Mouse (Mus musculus) limb, embryonic 10.5 days (tissue): Measurements from ENCODE around the gene Plp2. TPM values are rescaled to one million over a fixed set of nuclear protein-coding genes. Genes with fewer than 3 reads are reported as not detected.

Source experiments
- DNase-seq: peaks from one replicate; pipeline ENCODE4 v3.0.0-alpha.2; 2017; ENCODE audit warnings: low spot score
- H3K27ac ChIP-seq: fragments of 300-500 bp; sonication (generic); 2 replicates; pipeline ENCODE4 v1.5.1; 2016; ENCODE audit warnings: mild to moderate bottlenecking
- H3K27me3 ChIP-seq: fragments of 300-500 bp; sonication (generic); 2 replicates; pipeline ENCODE4 v1.6.1; 2016; ENCODE audit warnings: low read depth, mild to moderate bottlenecking; ENCODE audit not compliant: poor library complexity, severe bottlenecking
- H3K36me3 ChIP-seq: fragments of 300-500 bp; sonication (generic); 2 replicates; pipeline ENCODE4 v1.6.1; 2016; ENCODE audit warnings: mild to moderate bottlenecking, moderate library complexity
- H3K4me1 ChIP-seq: fragments of 300-500 bp; sonication (generic); 2 replicates; pipeline ENCODE4 v1.6.1; 2016
- H3K4me3 ChIP-seq: fragments of 300-500 bp; sonication (generic); 2 replicates; pipeline ENCODE4 v1.5.1; 2016; ENCODE audit warnings: mild to moderate bottlenecking, moderate library complexity
- H3K9me3 ChIP-seq: fragments of 300-500 bp; sonication (generic); replicated peaks from 2 replicates; pipeline ENCODE4 v1.6.1; 2016; ENCODE audit warnings: mild to moderate bottlenecking
- WGBS: fragments of 180-500 bp; shearing (Covaris S2); methylation state at CpG from one replicate; pipeline ENCODE4 v1.1.7; 2016; 5-methylcytosine and 5-hydroxymethylcytosine counted together
- polyA plus RNA-seq: library from polyadenylated mRNA; unstranded; fragments of >200 nt; fragmentation: Nextera tagmentation; extraction: Ambion mirVana; gene quantifications from 2 replicates; pipeline ENCODE4 v1.2.1, GENCODE M21; 2016

Gene Plp2
- polyA plus RNA-seq, 1 experiment from 2014 or later = 77.7 TPM

- H3K9me3 ChIP-seq = no peaks in the 10 kb centered on the region
- peak overlapping the region; percentile 55 for H3K4me3 ChIP-seq
- H3K27me3 ChIP-seq = no peaks in the 10 kb centered on the region
- H3K27ac ChIP-seq = peak overlapping the region; percentile 85
- peak; percentile 53 for DNase-seq
- H3K36me3 ChIP-seq = no peaks in the 10 kb centered on the region
- WGBS = 17% methylated on average over 14 of the region's 15 CpGs
- H3K4me1 ChIP-seq = peaks cover 27% of the 10 kb centered on the region
These were observed 13.0 kb downstream of the Plp2 start for GRCm38 (mm10) chrX:7658031-7658784.

- H3K4me3 ChIP-seq = peak within 1 kb of the TSS; percentile 55
- 5% methylated on average over 26 of the region's 26 CpGs for WGBS
- H3K36me3 ChIP-seq = no peaks in the 10 kb centered on the region
- DNase-seq = peak; percentile 40
- peak within 1 kb of the TSS; percentile 85 for H3K27ac ChIP-seq
- no peaks in the 10 kb centered on the region for H3K27me3 ChIP-seq
- H3K9me3 ChIP-seq = no peaks in the 10 kb centered on the region
- peaks cover 27% of the 10 kb centered on the region for H3K4me1 ChIP-seq
These were observed 14.0 kb downstream of the Plp2 start, which contains the start of gene Prickle3 for GRCm38 (mm10) chrX:7657221-7657639. Gene Prickle3 (plus strand): TSS chrX:7657260.

- H3K27ac ChIP-seq = peak overlapping the region; percentile 88
- no peaks in the 10 kb centered on the region for H3K27me3 ChIP-seq
- H3K9me3 ChIP-seq = no peaks in the 10 kb centered on the region
- H3K4me3 ChIP-seq = peak overlapping the region; percentile 60
- no peaks in the 10 kb centered on the region for H3K36me3 ChIP-seq
- 0 out of 2 replicates have a peak, but pooled peaks cover 3% of the 10 kb centered on the region for H3K4me1 ChIP-seq
- DNase-seq = peak; percentile 67
- 9% methylated on average over 25 of the region's 25 CpGs for WGBS
These were observed 22.4 kb downstream of the Plp2 start for GRCm38 (mm10) chrX:7648671-7649304.

- 0 out of 2 replicates have a peak, but pooled peaks cover 3% of the 10 kb centered on the region for H3K4me1 ChIP-seq
- WGBS = 11% methylated on average over 5 of the region's 5 CpGs
- H3K9me3 ChIP-seq = no peaks in the 10 kb centered on the region
- no peaks in the 10 kb centered on the region for H3K36me3 ChIP-seq
- H3K27me3 ChIP-seq = peaks cover 12% of the 10 kb centered on the region
- DNase-seq = peak; percentile 78
- no peak overlapping the region for H3K4me3 ChIP-seq
- H3K27ac ChIP-seq = no peak overlapping the region
These were observed 25.8 kb downstream of the Plp2 start for GRCm38 (mm10) chrX:7645349-7645748.

- H3K27ac ChIP-seq = no peak overlapping the region
- H3K27me3 ChIP-seq = peaks cover 30% of the 10 kb centered on the region
- WGBS = 26% methylated on average over 11 of the region's 12 CpGs
- H3K4me3 ChIP-seq = no peak overlapping the region
- no peak for DNase-seq
- H3K9me3 ChIP-seq = no peaks in the 10 kb centered on the region; the same call in 1 of the 2 replicates
- no peaks in the 10 kb centered on the region for H3K36me3 ChIP-seq
- H3K4me1 ChIP-seq = peaks cover 8% of the 10 kb centered on the region
These were observed 30.4 kb downstream of the Plp2 start for GRCm38 (mm10) chrX:7640785-7641184.

GRCm38 (mm10) chrX:7639536-7640325, 31.5 kb downstream of the Plp2 start:
- Histone ChIP-seq H3K4me1 (peaks cover 8% of the 10 kb centered on the region), H3K9me3 (no peaks in the 10 kb centered on the region; the same call in 1 of the 2 replicates), H3K4me3 (no peak overlapping the region; the same call in 1 of the 2 replicates), H3K27me3 (peaks cover 30% of the 10 kb centered on the region), H3K27ac (no peak overlapping the region), H3K36me3 (no peaks in the 10 kb centered on the region)
- DNase-seq = no peak
- 13% methylated on average over 13 of the region's 13 CpGs for WGBS

GRCm38 (mm10) chrX:7638401-7639091, 32.6 kb downstream of the Plp2 start, which contains the start of gene Syp:
Gene Syp (plus strand): TSS chrX:7638471.
- no peaks in the 10 kb centered on the region; the same call in 1 of the 2 replicates for H3K9me3 ChIP-seq
- H3K36me3 ChIP-seq = no peaks in the 10 kb centered on the region
- H3K4me3 ChIP-seq = peak within 1 kb of the TSS; percentile 45
- H3K4me1 ChIP-seq = peaks cover 8% of the 10 kb centered on the region
- H3K27ac ChIP-seq = no peak within 1 kb of the TSS
- 8% methylated on average over 42 of the region's 42 CpGs for WGBS
- DNase-seq = peak; percentile 90
- H3K27me3 ChIP-seq = peaks cover 30% of the 10 kb centered on the region

GRCm38 (mm10) chrX:7635101-7635500, 36.1 kb downstream of the Plp2 start:
- Histone ChIP-seq H3K27ac (no peak overlapping the region), H3K27me3 (peaks cover 17% of the 10 kb centered on the region), H3K4me3 (no peak overlapping the region), H3K4me1 (peaks cover 8% of the 10 kb centered on the region), H3K36me3 (no peaks in the 10 kb centered on the region), H3K9me3 (no peaks in the 10 kb centered on the region; the same call in 1 of the 2 replicates)
- no peak for DNase-seq
- 68% methylated on average over 3 of the region's 3 CpGs for WGBS

GRCm38 (mm10) chrX:7632560-7632959, 38.6 kb downstream of the Plp2 start:
- no peak overlapping the region for H3K27ac ChIP-seq
- no peaks in the 10 kb centered on the region for H3K27me3 ChIP-seq
- no peaks in the 10 kb centered on the region for H3K9me3 ChIP-seq
- H3K4me1 ChIP-seq = no peaks in the 10 kb centered on the region
- H3K4me3 ChIP-seq = no peak overlapping the region
- no peaks in the 10 kb centered on the region for H3K36me3 ChIP-seq
- WGBS = 94% methylated on average over 6 of the region's 6 CpGs
- no peak for DNase-seq

Other genes with a start within 250 kb of the Plp2 start
- 0.05 and 0.06 TPM in 2 replicates for gene Foxp3, start 97.7 kb downstream of the Plp2 start, polyA plus RNA-seq
- gene Ppp1r3f, start 97.1 kb downstream of the Plp2 start, polyA plus RNA-seq = 1.3 and 1.5 TPM in 2 replicates
- 36.5 and 37.9 TPM in 2 replicates for gene Ccdc22, start 65.9 kb downstream of the Plp2 start, polyA plus RNA-seq
- gene Cacna1f, start 64.3 kb downstream of the Plp2 start, polyA plus RNA-seq = not detected in 2 replicates
- 1.6 and 1.9 TPM in 2 replicates for gene Syp, start 32.9 kb downstream of the Plp2 start, polyA plus RNA-seq
- gene Prickle3, start 14.1 kb downstream of the Plp2 start, polyA plus RNA-seq = 6.4 and 9.1 TPM in 2 replicates
- gene Magix, start 9.9 kb upstream of the Plp2 start, polyA plus RNA-seq = 0.08 and 0.13 TPM in 2 replicates
- gene Gpkow, start 25.7 kb upstream of the Plp2 start, polyA plus RNA-seq = 40.5 and 48.2 TPM in 2 replicates
- gene Wdr45, start 42.9 kb upstream of the Plp2 start, polyA plus RNA-seq = 18.1 and 20.8 TPM in 2 replicates
- gene Gm45208, start 50.9 kb upstream of the Plp2 start, polyA plus RNA-seq = not detected in 2 replicates
- 74.0 and 79.0 TPM in 2 replicates for gene Praf2, start 57.0 kb upstream of the Plp2 start, polyA plus RNA-seq
- 21.8 and 21.9 TPM in 2 replicates for gene Ccdc120, start 79.5 kb upstream of the Plp2 start, polyA plus RNA-seq
- 26.0 and 26.8 TPM in 2 replicates for gene Tfe3, start 91.2 kb upstream of the Plp2 start, polyA plus RNA-seq
- 29.5 and 36.3 TPM in 2 replicates for gene Gripap1, start 118.4 kb upstream of the Plp2 start, polyA plus RNA-seq
- 0.85 and 1.2 TPM in 2 replicates for gene Kcnd1, start 150.9 kb upstream of the Plp2 start, polyA plus RNA-seq
- 41.4 and 47.5 TPM in 2 replicates for gene Otud5, start 170.0 kb upstream of the Plp2 start, polyA plus RNA-seq
- gene Pim2, start 206.9 kb upstream of the Plp2 start, polyA plus RNA-seq = 6.2 TPM in 2 replicates
- gene Slc35a2, start 212.6 kb upstream of the Plp2 start, polyA plus RNA-seq = 23.3 and 24.0 TPM in 2 replicates
- gene Pqbp1, start 227.9 kb upstream of the Plp2 start, polyA plus RNA-seq = 131 and 140 TPM in 2 replicates
- gene Timm17b, start 228.0 kb upstream of the Plp2 start, polyA plus RNA-seq = 167 and 187 TPM in 2 replicates
- not detected in 2 replicates for gene Gm10491, start 236.4 kb upstream of the Plp2 start, polyA plus RNA-seq
- not detected in 2 replicates for gene Gm10490, start 238.2 kb upstream of the Plp2 start, polyA plus RNA-seq
- 0.06 and 0.13 TPM in 2 replicates for gene Pcsk1n, start 248.4 kb upstream of the Plp2 start, polyA plus RNA-seq